Mouse (Mus musculus) midbrain, embryonic 16.5 days (tissue): ENCODE data around the gene Akap7. TPM values are rescaled to one million over a fixed set of nuclear protein-coding genes. Genes with fewer than 3 reads are reported as not detected.

Experiments
- ATAC-seq: fragments of 200-750 bp; cut with Nextera tagmentation; 2 replicates; pipeline ENCODE4 v1.8.0; 2017; ENCODE audit warnings: moderate TSS enrichment
- H3K27ac ChIP-seq: fragments of 300-500 bp; sonication (generic); 2 replicates; pipeline ENCODE4 v1.5.1; 2014; ENCODE audit warnings: mild to moderate bottlenecking, low read length, mixed read lengths
- H3K27me3 ChIP-seq: fragments of 300-500 bp; sonication (generic); 2 replicates; pipeline ENCODE4 v1.6.1; 2014; ENCODE audit warnings: low read depth, low read length, mixed read lengths; ENCODE audit not compliant: control insufficient read depth, insufficient read depth
- H3K36me3 ChIP-seq: fragments of 300-500 bp; sonication (generic); 2 replicates; pipeline ENCODE4 v1.6.1; 2014; ENCODE audit warnings: mild to moderate bottlenecking, low read length, moderate library complexity, mixed read lengths; ENCODE audit not compliant: control insufficient read depth, insufficient read depth
- H3K4me1 ChIP-seq: fragments of 300-500 bp; sonication (generic); 2 replicates; pipeline ENCODE4 v1.6.1; 2014; ENCODE audit warnings: mild to moderate bottlenecking, low read length, mixed read lengths; ENCODE audit not compliant: control insufficient read depth, insufficient read depth
- H3K4me2 ChIP-seq: fragments of 300-500 bp; sonication (generic); 2 replicates; pipeline ENCODE4 v1.6.1; 2014; ENCODE audit warnings: mild to moderate bottlenecking, low read length, mixed read lengths
- H3K4me3 ChIP-seq: fragments of 300-500 bp; sonication (generic); 2 replicates; pipeline ENCODE4 v1.5.1; 2014; ENCODE audit warnings: low read depth, mild to moderate bottlenecking, low read length, moderate library complexity, mixed read lengths
- H3K9ac ChIP-seq: fragments of 300-500 bp; sonication (generic); 2 replicates; pipeline ENCODE4 v1.6.1; 2014; ENCODE audit warnings: low read depth, low read length, mixed read lengths
- H3K9me3 ChIP-seq: fragments of 300-500 bp; sonication (generic); replicated peaks from 2 replicates; pipeline ENCODE4 v1.6.1; 2014; ENCODE audit warnings: mild to moderate bottlenecking, low read length, mixed read lengths; ENCODE audit not compliant: control insufficient read depth, poor library complexity, severe bottlenecking
- WGBS: fragments of 180-500 bp; shearing (Covaris S2); extraction: QIAGEN DNeasy Blood & Tissue Kit; methylation state at CpG from one replicate; pipeline ENCODE4 v1.1.7; 2014; 5-methylcytosine and 5-hydroxymethylcytosine counted together
- polyA plus RNA-seq: library from polyadenylated mRNA; unstranded; fragments of >200 nt; fragmentation: Nextera tagmentation; extraction: Ambion mirVana; gene quantifications from 2 replicates; pipeline ENCODE4 v1.2.1, GENCODE M21; 2015

Akap7 gene
- polyA plus RNA-seq, 1 experiment from 2014 or later, result 63.3 TPM

DNA sequence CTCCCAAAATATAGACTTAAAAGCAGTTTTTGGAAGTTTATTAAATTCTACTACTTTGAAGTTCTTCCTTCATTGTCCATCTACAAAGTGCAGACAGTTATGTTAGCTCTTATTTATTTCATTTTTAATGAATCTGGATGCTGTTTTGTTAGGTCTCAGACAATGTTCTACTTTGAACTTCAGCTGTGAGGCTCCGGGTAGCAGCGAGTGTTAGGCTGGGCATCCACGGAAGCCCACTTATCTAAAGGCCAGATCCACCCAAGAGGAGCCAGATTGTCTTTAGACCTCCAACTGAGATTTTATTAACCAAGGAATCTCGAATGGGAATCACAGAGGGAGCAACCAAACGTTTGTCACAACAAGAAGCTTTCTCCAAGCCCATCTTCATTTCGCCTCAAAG lies 2.5 kb downstream of the Akap7 start:
- no peak overlapping the region for H3K9ac ChIP-seq
- no peaks in the 10 kb centered on the region for H3K27me3 ChIP-seq
- 62% methylated on average over 6 of the region's 6 CpGs for WGBS
- H3K4me3 ChIP-seq, result no peak overlapping the region
- ATAC-seq, result no peak
- H3K36me3 ChIP-seq, result no peaks in the 10 kb centered on the region
- H3K9me3 ChIP-seq, result no peaks in the 10 kb centered on the region
- H3K27ac ChIP-seq, result no peak overlapping the region
- no peaks in the 10 kb centered on the region for H3K4me1 ChIP-seq
- no peak overlapping the region for H3K4me2 ChIP-seq

DNA sequence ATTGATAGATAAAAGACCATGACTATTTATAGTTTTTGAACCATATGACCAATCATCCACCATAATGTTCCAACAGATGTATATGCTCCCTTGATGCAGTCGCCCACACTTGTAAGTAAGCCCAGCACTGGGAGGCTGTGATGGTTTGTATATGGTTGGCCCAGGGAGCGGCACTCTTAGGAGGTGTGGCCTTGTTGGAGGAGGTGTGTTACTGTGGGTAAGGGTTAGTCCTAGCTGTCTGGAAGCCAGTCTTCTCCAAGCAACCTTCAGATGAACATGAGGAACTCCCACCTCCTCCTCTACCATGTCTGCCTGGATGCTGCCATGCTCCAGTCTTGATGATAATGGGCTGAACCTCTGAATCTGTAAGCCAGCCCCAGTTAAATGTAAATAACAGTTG lies 3.1 kb downstream of the Akap7 start:
- Histone ChIP-seq H3K4me1 (no peaks in the 10 kb centered on the region), H3K4me2 (no peak overlapping the region), H3K9ac (no peak overlapping the region), H3K4me3 (no peak overlapping the region), H3K36me3 (no peaks in the 10 kb centered on the region), H3K27ac (no peak overlapping the region), H3K27me3 (no peaks in the 10 kb centered on the region), H3K9me3 (no peaks in the 10 kb centered on the region)
- no peak for ATAC-seq
- WGBS, result 97% methylated on average over 2 of the region's 2 CpGs

DNA sequence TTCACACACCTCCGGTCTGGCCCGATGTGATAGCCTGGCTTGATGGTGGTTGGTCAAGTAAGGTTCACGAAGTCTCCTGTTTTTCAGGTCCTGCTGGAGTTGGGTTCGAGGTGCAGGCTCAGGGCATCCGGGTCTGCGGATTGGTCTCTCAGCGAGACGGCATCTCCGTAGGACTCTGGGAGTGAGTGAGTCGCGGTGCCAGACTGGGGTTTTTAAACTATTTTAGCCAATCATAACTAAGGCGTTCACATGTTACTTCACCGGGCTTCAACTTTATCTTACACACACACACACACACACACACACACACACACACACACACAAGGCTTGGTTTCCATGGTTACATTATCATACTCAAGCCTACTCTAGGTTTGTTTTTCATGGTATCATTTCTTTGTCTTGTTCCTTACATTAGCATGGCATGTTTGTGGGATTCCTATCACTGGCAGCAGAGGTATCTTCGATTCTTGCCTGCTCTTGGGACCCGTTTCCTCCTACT lies 8.6 kb downstream of the Akap7 start:
- H3K4me2 ChIP-seq, result no peak overlapping the region
- H3K4me3 ChIP-seq, result no peak overlapping the region
- no peaks in the 10 kb centered on the region for H3K36me3 ChIP-seq
- ATAC-seq, result no peak
- WGBS, result 94% methylated on average over 15 of the region's 15 CpGs
- no peaks in the 10 kb centered on the region for H3K9me3 ChIP-seq
- peaks cover 13% of the 10 kb centered on the region for H3K4me1 ChIP-seq
- H3K9ac ChIP-seq, result no peak overlapping the region
- H3K27me3 ChIP-seq, result no peaks in the 10 kb centered on the region
- H3K27ac ChIP-seq, result no peak overlapping the region

DNA sequence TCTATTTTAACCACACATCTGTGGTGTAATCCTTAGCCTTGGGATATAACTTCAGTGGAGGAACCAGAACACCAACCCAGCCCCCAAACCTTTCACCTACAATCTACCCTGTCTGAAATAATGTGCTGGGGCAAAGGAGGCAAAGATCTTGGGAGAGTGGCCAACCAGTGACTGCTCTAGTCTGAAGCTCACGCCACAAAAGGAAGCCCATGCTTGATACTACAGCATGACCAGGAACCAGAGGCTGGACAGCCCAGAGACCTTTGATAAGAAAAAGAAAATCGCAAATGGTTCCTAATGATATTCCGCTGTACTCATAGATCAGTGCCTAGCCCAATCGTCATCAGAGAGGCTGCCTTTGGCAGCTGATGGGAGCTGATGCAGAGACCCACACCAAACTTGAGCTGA lies 9.4 kb downstream of the Akap7 start:
- Histone ChIP-seq H3K4me3 (no peak overlapping the region), H3K27ac (no peak overlapping the region), H3K4me1 (peaks cover 13% of the 10 kb centered on the region), H3K9ac (no peak overlapping the region; the same call in 1 of the 2 replicates), H3K9me3 (no peaks in the 10 kb centered on the region), H3K36me3 (no peaks in the 10 kb centered on the region), H3K27me3 (no peaks in the 10 kb centered on the region), H3K4me2 (peak overlapping the region; percentile 80; the same call in 1 of the 2 replicates)
- 94% methylated on average over 4 of the region's 4 CpGs for WGBS
- ATAC-seq, result no peak

DNA sequence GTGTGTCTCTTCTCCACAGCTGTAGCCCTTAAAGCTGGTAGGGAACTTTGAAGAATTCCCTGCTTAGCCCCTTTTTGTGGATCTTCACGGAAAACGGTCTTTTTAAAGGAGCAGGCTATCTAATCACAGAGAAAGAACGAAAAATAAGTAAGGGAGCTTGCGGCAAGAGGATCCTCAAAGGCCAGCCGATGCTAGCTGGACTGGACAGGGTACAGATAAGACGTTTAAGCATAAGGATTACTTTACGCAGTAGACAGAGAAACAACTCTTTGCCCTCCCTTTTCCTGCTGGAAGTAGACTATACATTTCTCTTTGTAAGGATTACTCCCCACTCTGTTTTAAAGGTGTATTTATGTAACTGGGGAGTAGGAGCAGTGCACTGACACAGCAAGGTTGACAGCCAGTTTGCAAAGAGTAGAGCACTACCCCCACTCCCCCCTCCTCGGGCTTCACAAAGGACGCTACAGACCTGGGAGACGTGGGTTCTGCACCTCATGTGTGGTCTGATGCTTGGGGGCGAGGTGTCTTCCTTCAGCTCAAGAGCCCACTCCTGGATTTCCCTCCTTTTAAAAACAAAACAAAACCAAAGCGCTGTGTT lies 9.9 kb downstream of the Akap7 start:
- no peak for ATAC-seq
- no peaks in the 10 kb centered on the region for H3K27me3 ChIP-seq
- peak overlapping the region; percentile 90 for H3K9ac ChIP-seq
- no peaks in the 10 kb centered on the region for H3K36me3 ChIP-seq
- H3K4me1 ChIP-seq, result peaks cover 13% of the 10 kb centered on the region
- H3K4me3 ChIP-seq, result peak overlapping the region; percentile 76
- no peak overlapping the region for H3K27ac ChIP-seq
- H3K4me2 ChIP-seq, result peak overlapping the region; percentile 80
- H3K9me3 ChIP-seq, result no peaks in the 10 kb centered on the region
- whole genome bisulfite sequencing, result 19% methylated on average over 12 of the region's 12 CpGs

DNA sequence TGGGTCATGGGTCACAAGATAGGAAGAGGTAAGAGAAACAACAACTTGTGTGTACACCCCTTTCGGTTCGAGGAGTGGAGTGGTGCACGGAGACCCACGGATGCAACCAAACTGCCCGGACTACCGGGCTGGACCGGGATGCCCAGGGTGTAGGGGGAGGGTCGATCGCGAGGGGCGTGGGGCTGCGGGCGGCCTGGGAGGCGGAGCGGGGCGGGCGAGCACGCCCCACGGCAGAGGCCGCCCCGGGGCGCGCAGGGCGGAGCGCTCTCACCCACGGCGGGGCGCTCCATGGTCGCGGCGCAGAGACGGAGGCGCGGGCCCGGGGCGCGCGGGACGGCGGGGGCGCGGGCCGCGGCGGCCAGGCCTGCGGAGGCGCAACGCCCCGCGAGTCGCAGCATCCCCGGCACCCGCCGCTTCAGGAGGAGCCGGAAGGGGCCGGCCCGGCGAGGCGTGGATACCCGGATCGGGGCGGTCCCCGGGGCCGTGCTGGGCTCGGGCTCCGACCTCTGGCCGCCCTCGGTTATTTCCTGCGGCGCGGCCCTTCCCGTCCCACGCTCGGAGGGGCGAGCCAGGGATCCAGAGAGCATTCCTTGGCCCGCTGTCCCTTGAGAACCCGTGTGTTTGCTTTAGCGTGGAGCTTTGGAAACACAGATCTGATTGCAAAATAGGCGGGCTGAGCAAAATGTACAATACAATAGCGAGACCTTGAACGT lies 10.9 kb downstream of the Akap7 start:
- Histone ChIP-seq H3K36me3 (no peaks in the 10 kb centered on the region), H3K4me3 (peak overlapping the region; percentile 76), H3K27me3 (no peaks in the 10 kb centered on the region), H3K9ac (peak overlapping the region; percentile 90), H3K4me2 (peak overlapping the region; percentile 80), H3K9me3 (no peaks in the 10 kb centered on the region), H3K27ac (peak overlapping the region; percentile 87), H3K4me1 (peaks cover 13% of the 10 kb centered on the region)
- WGBS, result under 1% methylated on average over 33 of the region's 81 CpGs
- peak; percentile 93 for ATAC-seq

DNA sequence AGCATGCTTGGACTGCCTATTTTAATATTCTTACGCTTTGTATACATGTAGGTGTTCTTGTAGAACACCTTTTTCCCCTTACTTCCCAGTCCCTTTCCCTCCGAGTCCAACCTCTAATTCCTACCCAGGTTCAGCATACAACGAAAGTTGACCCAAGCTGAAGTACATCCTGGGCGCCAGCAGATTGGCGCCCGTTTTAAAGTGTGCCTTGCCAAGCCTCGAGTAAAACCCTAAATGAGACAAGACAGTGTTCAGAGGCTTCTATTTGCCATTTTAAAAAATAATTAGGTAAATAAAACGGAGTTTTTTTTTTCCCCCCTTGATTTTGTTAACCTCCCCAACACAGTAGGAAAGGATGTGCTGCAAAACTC lies 11.4 kb downstream of the Akap7 start:
- H3K4me3 ChIP-seq, result peak overlapping the region; percentile 76
- H3K36me3 ChIP-seq, result no peaks in the 10 kb centered on the region
- H3K27me3 ChIP-seq, result no peaks in the 10 kb centered on the region
- H3K27ac ChIP-seq, result peak overlapping the region; percentile 87; the same call in 1 of the 2 replicates
- no peaks in the 10 kb centered on the region for H3K9me3 ChIP-seq
- 43% methylated on average over 8 of the region's 8 CpGs for WGBS
- ATAC-seq, result peak; percentile 9; the same call in 1 of the 2 replicates
- peak overlapping the region; percentile 80 for H3K4me2 ChIP-seq
- H3K9ac ChIP-seq, result peak overlapping the region; percentile 90
- peaks cover 13% of the 10 kb centered on the region for H3K4me1 ChIP-seq

DNA sequence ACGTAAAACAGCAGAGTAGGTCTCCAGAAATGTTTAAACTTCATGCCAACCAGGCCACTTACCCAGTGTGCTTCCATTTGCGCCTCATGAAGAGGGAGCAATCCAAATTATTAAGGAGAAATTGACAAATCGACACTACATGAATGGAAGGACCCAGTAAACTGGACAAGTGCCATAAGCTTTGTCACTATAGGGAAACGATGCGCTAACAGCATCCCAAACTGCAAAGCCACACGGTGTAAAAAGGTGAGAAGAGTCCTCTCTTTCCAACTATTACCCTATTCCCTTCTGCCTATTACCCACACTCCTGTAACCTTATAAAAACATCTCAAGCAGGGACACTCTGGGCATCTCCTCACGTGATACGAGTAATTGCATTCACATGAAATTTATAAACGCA lies 11.8 kb downstream of the Akap7 start:
- no peak overlapping the region for H3K4me2 ChIP-seq
- no peak overlapping the region for H3K9ac ChIP-seq
- WGBS, result 83% methylated on average over 9 of the region's 9 CpGs
- no peaks in the 10 kb centered on the region for H3K9me3 ChIP-seq
- no peaks in the 10 kb centered on the region for H3K36me3 ChIP-seq
- no peak overlapping the region for H3K27ac ChIP-seq
- H3K4me1 ChIP-seq, result peaks cover 13% of the 10 kb centered on the region
- H3K4me3 ChIP-seq, result no peak overlapping the region
- no peak for ATAC-seq
- no peaks in the 10 kb centered on the region for H3K27me3 ChIP-seq

DNA sequence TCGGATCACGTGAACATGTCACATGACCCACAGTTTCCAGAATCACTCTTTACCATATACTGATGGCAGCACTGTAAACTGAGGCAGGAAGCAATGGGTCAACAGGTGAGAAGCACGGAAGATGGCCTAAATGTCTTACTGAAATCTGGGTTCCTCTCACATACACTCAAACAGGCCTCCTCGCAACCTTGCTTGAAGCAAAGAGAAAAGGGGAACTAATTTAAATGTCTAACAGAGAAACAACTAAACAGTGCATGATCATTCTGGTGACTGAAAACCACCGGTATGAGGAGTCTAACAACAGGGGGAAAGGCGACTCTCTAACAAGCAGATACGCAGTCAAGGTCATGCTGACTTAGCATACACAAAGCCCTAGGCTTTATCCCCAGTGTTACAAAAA lies 12.7 kb downstream of the Akap7 start:
- Histone ChIP-seq H3K4me2 (no peak overlapping the region), H3K4me1 (peaks cover 13% of the 10 kb centered on the region), H3K4me3 (no peak overlapping the region), H3K36me3 (no peaks in the 10 kb centered on the region), H3K27me3 (no peaks in the 10 kb centered on the region), H3K27ac (no peak overlapping the region), H3K9me3 (no peaks in the 10 kb centered on the region), H3K9ac (no peak overlapping the region)
- WGBS, result 72% methylated on average over 7 of the region's 7 CpGs
- no peak for ATAC-seq
